Mouse (Mus musculus): ENCODE measurements around the gene Lyrm7.

The Lyrm7 gene

DNA sequence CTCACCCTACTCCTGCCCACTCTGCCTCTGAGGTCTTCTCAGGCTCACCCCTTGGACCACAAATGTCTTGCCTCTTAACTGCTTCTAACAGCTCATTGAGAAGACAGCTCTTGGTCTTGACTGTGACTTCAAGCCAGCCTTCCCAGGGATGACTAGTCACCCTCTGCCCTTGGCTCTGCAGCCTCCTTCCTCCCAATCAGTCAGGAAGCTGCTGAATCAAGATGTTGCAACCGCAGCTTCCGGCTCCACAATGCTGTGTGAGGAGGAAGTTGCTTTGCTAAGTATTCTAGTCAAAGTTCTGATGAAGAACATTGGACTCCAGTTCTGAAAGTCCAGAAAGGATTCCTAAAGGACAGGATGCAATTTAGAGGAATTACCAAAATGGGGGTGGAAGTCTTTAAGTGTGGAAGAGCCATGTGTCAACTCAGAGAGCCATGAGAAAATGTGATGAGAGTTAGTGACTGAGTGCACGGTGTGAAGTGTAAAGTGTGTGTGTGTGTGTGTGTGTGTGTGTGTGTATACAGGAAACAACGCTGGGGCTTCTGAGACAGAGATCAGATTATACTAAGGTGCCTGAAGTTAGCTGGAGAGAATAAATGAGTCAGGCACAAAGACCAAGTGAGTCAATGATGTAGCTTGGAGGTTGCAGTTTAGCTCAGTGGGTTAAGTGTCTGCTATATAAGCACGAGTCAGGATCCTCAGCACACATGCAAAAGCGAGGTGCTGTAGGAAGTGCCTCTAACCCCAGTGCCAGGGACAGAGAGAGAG lies 58.7 kb downstream of the Lyrm7 start:
- DNase-seq (ENCODE audit: low read depth, low spot score) = no peak

DNA sequence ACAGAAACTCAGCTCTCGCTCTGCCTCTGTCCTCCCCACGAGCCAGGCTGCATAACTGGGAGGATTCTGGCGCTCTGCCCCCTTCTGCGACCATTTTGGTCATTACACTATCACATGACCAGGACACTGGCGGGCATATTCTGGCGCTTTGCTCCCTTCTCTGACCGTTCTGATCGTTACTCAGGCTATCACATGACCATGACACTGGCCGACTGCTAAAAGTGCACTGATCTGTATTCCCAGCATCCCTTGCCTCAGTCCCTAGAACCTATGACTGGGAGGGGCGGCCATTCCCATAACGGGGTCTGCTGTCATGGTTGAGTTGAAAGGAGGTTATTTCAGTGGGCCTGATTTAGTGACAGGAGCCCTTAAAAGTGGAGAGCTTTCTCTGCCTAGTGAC lies 64.2 kb downstream of the Lyrm7 start:
- peak; percentile 56 for DNase-seq (ENCODE audit: low read depth, low spot score)

DNA sequence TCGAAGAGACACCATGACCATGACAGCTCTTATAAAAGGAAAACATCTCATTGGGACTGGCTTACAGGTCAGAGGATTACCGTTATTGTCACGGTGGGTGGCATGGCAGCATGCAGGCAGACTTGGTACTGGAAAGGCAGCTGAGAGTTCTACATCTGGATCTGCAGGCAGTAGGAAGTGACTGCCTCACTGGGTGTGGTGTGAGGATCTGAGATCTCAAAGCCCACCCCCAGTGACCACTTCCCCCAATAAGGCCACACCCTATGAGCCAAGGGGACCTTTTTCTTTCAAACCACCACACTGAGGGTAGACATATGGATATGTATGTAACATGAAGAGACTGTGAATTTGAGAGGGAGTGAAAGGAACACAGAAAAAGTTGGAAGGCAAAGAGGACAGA lies 66.0 kb downstream of the Lyrm7 start:
- DNase-seq (ENCODE audit: low read depth, low spot score) = no peak

DNA sequence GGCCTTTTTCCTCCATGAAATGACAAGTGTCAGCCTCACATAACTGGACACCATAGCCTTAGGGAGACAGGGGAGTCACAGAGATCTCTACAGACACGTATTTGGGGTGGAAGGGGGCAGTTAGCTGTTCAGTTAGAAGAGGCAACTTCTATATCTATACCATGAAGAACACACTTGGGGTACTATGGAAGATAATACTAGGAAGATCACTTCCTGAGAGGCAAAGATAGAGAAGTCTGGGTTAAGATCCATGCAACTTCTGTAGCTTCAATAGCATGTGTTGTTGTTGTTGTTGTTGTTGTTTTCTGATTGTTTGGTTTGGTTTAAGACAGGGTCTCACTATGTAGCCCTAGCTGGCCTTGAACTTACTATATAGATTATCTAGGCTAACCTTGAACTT lies 67.5 kb downstream of the Lyrm7 start:
- no peak for DNase-seq (ENCODE audit: low read depth, low spot score)

DNA sequence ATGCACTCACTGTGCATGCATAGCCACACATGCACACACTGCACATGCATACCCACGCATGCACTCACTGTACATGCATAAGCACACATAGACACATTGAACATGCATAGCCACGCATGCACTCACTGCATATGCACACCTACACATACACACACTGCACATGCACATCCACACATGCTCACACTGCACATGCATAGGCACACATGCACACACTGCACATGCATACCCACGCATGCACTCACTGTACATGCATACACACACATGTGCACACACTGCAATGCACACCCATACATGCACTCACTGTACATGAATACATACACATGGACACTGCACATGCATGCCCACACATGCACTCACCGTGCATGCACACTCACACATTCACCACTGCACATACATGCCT lies 69.3 kb downstream of the Lyrm7 start:
- DNase-seq (ENCODE audit: low read depth, low spot score) = no peak

DNA sequence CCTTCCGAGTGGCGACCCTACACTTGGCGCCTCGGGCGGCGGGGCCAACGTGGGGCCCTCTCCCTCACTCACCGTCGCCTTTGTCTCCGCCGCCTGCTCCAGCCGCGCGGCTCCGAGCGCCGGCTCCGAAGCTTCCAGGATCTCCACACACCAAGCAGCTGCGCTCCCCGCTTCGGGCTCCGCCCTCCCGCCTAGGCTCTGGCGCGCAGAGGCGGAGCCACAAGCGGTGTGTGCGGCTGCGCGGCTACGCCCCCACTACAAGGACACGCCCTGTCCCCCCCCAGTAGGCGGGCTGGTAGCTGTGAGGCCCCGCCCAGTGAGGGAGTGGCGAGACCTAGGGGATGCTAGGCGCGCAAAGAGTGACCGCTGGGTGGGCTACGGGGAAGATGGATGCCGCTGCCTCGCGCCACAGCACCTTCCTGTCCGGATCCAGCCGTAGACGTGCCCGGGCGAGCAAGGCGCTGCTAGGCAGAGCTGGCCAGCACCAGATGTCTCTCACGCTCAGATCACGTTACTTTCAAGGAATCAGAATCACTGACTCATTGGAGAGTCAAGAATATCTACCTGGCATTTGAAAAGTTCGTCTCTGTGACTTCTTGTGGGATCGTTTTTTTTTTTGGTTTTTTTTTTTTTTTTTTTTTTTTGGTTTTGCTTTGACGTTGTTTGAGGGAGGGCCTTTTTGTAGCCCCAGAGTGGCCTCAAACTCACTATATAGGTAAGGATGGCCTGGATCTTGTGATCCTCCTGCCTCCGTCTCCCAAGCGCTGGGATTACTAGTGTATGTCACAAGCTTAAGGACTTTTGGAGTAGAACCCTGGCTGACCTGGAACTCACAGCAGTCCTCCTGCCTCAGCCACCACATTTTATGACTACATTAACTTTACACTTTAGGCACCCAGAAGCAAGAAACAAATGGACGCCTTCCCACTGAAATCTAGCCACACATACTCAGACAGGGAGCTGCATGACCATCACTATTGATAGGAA lies 72.9 kb downstream of the Lyrm7 start, which contains the start of gene Cdc42se2:
Gene Cdc42se2 (minus strand): TSS at position 188 of the 987 bp plus-strand sequence.
- peak; percentile 98 for DNase-seq (ENCODE audit: low read depth, low spot score)

DNA sequence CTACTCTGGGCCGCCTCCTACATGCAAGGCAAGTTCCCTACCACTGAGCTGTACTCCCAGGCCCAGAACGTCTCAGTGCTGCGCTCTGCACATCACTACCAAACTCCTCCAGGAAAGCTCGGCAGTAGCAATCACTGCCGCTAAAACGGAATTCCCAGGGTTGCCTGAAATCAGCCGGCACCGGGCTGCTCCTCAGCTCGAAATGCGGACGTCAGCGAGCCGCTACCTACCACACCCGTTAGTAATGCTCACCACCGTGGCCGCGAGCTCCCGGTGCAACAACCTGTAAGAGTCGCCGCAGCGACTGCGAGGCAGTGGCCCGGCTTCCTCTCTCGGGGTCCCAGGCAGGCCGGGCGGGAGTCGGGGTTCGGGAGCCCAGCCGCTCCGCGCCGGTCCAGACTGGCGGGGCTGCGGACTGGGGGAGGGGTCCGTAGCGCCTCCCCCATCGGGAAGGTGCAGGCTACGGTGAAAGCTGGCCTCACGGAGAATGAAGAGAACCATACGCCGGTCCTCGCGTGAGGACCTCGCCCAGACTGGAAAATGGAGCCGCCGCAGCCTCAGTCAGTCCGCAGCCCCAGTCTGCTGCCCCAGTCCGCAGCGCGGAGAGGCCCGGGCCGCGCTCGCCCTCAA lies 73.7 kb downstream of the Lyrm7 start:
- DNase-seq (ENCODE audit: low read depth, low spot score) = peak; percentile 65

DNA sequence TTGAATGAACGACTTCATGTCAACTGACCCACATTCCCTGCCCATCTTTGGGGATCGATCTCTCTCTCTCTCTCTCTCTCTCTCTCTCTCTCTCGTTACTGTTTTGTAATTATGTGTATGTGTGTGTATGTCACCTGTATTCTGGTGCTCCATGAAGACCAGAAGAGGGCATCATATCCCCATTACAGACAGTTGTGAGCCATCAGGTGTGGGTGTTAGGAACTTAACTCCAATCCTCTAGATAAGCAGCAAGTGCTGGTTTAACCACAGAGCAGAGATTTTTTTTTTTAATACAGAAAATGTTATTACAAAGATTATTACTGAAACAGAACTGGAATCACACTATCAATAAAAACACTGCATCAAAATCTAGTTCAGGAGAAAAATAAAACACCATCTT lies 75.2 kb downstream of the Lyrm7 start:
- DNase-seq (ENCODE audit: low read depth, low spot score) = no peak

DNA sequence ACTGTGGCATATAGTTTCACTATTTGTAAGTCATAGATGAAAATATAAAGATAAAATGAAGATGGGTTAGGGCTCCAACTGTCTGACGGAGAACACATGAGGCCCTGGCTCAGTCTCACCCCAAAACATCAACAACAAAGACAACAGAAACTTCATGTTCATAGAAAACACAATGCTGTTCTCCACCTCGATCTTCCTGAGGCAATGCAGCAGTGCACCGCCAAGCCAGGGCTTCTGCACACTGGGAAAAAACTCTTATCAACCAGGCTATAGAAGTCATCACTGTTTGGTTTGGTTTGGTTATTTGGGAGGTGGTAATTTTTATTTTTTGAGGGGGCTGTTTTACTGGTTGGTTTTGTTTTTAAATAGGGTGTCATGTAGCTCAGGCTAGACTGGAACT lies 76.3 kb downstream of the Lyrm7 start:
- DNase-seq (ENCODE audit: low read depth, low spot score) = no peak

DNA sequence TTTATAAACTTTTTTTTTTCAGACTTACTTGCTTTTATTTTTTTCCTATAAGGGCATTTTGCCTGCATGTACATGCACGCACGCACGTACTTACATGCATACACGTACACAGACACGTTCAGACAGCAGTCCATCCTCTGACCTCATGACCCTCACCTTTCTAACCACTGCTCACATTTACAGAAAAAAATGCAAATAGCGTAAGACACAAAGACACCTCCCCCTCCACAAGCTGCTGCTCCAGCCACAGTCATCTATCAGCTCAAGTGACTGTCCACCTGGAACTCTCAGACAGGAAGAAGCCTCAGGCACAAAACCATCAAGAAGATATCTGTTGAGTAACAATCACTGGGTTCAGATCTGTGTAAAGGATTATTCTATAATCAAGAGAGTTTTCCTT lies 78.5 kb downstream of the Lyrm7 start:
- DNase-seq (ENCODE audit: low read depth, low spot score) = no peak

DNA sequence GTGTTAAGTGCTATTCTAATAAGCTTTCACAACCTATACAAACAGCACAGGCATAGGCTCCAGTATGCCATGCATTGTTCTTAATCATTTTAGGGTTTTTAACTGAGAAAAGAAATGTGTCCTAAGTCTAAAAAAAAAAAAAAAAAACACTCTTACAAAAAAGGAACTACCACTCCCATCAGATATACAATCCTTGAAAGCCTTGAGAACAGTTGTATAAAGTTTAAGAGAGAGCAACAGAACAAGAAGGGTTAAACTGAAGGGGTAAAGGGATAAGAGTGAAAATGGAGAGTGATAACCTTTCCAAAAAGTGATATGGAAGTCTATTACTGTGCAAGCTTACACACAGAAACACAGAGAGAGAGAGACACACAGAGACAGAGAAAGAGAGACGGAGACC lies 80.8 kb downstream of the Lyrm7 start:
- no peak for DNase-seq (ENCODE audit: low read depth, low spot score)

DNA sequence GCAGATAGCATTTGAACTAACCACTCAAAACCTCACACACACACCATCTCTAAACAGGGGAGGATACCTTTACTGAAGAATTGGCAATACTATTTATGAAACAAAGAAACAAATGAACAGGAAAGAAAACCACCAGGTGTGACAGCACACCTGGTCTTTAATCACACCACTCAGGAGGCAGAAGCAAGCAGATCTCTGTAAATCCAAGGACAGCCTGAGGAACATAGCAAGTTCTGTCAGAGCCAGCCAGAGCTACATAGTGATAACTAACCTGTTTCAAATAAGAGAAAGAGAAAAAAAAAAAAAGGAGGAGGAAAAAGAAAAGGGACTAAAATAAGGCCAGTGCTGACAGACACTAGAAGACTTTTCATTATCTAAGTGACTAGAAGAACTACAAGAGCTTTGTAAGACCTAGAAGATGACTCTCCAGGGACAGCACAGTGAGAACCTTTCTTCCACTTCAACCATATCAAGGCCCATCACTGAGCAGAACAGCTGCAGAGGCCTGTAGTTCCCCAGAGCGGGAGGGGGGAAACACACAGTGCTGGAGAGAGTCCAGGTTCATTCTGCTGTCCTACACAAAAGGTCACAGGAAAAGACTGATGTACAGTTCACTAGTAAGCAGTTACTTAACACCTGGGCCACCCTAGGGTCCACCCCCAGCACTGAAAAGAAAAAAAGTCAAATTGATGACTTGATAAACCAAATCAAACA lies 82.4 kb downstream of the Lyrm7 start:
- DNase-seq (ENCODE audit: low read depth, low spot score) = no peak

DNA sequence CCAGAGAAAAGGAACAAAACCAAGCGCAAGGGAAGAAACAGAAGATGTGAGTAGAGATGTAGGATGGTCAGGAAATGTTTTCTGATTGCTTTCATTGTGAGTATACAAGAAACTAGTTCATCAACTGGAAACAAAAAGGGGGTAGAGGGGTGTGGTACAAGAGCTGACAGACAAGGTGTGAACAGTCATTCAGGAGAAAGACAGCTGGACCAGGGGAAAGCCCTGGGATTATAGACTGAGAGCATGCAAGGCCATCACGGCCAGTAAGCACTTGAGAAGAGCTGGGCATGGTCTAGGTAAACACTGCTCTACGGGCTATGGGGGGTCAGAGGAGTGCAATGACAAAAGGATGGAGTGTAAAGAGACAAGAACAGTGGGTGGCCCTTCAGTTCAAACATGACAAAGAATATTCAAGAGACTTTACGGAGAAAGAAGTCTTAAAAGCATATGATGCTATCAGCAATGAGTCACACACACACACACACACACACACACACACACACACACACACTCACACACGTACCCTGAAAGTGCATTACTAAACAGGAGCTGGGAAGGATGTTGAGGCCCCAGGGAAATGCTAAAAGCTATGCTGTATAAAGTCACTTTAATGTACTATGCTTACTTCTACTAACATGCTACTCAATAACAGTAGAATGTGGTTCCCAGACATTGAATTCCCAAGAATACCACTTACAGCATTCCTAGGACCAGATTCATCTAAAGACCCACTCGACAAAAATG lies 83.2 kb downstream of the Lyrm7 start:
- DNase-seq (ENCODE audit: low read depth, low spot score) = peak; percentile 62

Measured in ZHBTc4 (cell line).